Mouse (Mus musculus) heart, adult 2 months (tissue): Measurements from ENCODE around the gene Rwdd4a. TPM values are rescaled to one million over a fixed set of nuclear protein-coding genes. Genes with fewer than 3 reads are reported as not detected.

ENCODE experiments used
- DNase-seq, 2 experiments: peaks; one replicate each; pipeline ENCODE4 v3.0.0; 2021
- H3K27ac ChIP-seq: fragments of 200-600 bp; 2 replicates; pipeline ENCODE4 v1.8.1; 2022
- H3K27me3 ChIP-seq: fragments of 200-500 bp; 2 replicates; pipeline ENCODE4 v1.6.1; 2012; ENCODE audit warnings: mild to moderate bottlenecking, low read length, inconsistent platforms, mixed read lengths; ENCODE audit not compliant: control insufficient read depth, insufficient read depth
- H3K36me3 ChIP-seq: fragments of 200-500 bp; 2 replicates; pipeline ENCODE4 v1.6.1; 2012; ENCODE audit warnings: low read length, inconsistent platforms; ENCODE audit not compliant: control insufficient read depth, insufficient read depth
- H3K4me1 ChIP-seq: fragments of 200-500 bp; 2 replicates; pipeline ENCODE4 v1.6.1; 2011; ENCODE audit warnings: low read length; ENCODE audit not compliant: control insufficient read depth, insufficient read depth
- H3K4me3 ChIP-seq: fragments of 200-600 bp; 2 replicates; pipeline ENCODE4 v1.8.1; 2022
- H3K79me2 ChIP-seq: fragments of 200-500 bp; replicated peaks from 2 replicates; pipeline ENCODE4 v1.6.1; 2012; ENCODE audit warnings: mild to moderate bottlenecking, inconsistent platforms, low read length, moderate library complexity, mixed read lengths; ENCODE audit not compliant: control insufficient read depth, insufficient read depth
- H3K9ac ChIP-seq: fragments of 200-500 bp; 2 replicates; pipeline ENCODE4 v1.6.1; 2012; ENCODE audit warnings: low read depth, mild to moderate bottlenecking, control low read depth, inconsistent platforms, low read length, mixed read lengths
- CTCF ChIP-seq: fragments of 200-600 bp; IDR thresholded peaks from 2 replicates; pipeline ENCODE4 v1.8.1; 2022; ENCODE audit warnings: antibody characterized with exemption, mild to moderate bottlenecking, moderate library complexity
- EP300 ChIP-seq: fragments of 200-500 bp; IDR thresholded peaks from 2 replicates; pipeline ENCODE4 v1.6.1; 2011; ENCODE audit warnings: low read depth, low read length, control low read depth; ENCODE audit not compliant: insufficient read depth
- POLR2A ChIP-seq: fragments of 200-500 bp; IDR thresholded peaks from 2 replicates; pipeline ENCODE4 v1.6.1; 2011; ENCODE audit warnings: mild to moderate bottlenecking, low read depth, low read length, control low read depth; ENCODE audit not compliant: insufficient read depth
- WGBS: fragments of 180-500 bp; shearing (Covaris S2); methylation state at CpG from one replicate; pipeline ENCODE4 v1.1.7; 2018; 5-methylcytosine and 5-hydroxymethylcytosine counted together
- intact Hi-C: fragments of 180-260 bp; cut with DNase I; formaldehyde crosslinking; loops from one replicate; pipeline ENCODE4 v1.15.1; 2025
- polyA plus RNA-seq: library from polyadenylated mRNA; depleted of rRNA; stranded (reverse); fragments of >200 nt; gene quantifications from 2 replicates; pipeline ENCODE4 v1.2.3, GENCODE M21; 2012
- total RNA-seq, 2 experiments: library from RNA; stranded (reverse); gene quantifications; 2 replicates each; pipeline ENCODE4 v1.2.3; 2021

Rwdd4a gene
- total and polyA plus RNA-seq, 3 experiments, result 16.2 to 65.2 (median 60.7) TPM

DNA sequence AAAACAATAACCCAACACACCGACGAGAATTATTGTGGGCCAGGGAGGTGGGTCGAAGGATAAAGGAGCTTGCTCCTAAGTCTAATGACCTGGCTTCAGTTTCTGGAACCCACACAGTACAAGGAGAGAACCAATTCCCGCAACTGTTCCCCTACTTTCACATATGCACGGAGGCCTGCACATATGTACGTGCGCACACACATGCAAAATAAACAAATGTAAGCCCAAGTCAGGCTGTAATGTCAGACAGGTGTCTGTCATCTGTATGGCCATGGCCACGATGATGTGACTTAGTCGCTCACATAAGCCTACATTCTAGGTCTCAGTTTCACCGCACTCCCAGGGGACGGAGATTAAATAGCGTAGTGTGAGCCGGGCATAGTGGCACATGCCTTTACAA lies 30.9 kb upstream of the Rwdd4a start:
- WGBS, result 95% methylated on average over 13 of the region's 13 CpGs
- no peak overlapping the region for H3K9ac ChIP-seq
- no peaks in the 10 kb centered on the region for H3K4me1 ChIP-seq
- H3K36me3 ChIP-seq, result no peaks in the 10 kb centered on the region
- no peak overlapping the region for H3K4me3 ChIP-seq
- H3K27me3 ChIP-seq, result no peaks in the 10 kb centered on the region
- TF ChIP-seq EP300, result no peak
- no peak for TF ChIP-seq CTCF
- TF ChIP-seq POLR2A, result no peak
- intact Hi-C loops, result loop anchor here (10.0 kb wide), 1 partner anchor 488 kb away; no protein-coding TSS in a partner anchor
- H3K27ac ChIP-seq, result no peak overlapping the region
- DNase-seq, result no peak
- no peaks in the 10 kb centered on the region for H3K79me2 ChIP-seq

GRCm38 (mm10) chr8:47505431-47505830 lies 28.0 kb upstream of the Rwdd4a start:
- 88% methylated on average over 12 of the region's 12 CpGs for WGBS
- Histone ChIP-seq H3K27me3 (no peaks in the 10 kb centered on the region), H3K27ac (no peak overlapping the region), H3K4me3 (no peak overlapping the region), H3K36me3 (no peaks in the 10 kb centered on the region), H3K4me1 (no peaks in the 10 kb centered on the region), H3K9ac (no peak overlapping the region), H3K79me2 (no peaks in the 10 kb centered on the region)
- no peak for TF ChIP-seq CTCF
- no peak for TF ChIP-seq EP300
- no peak for DNase-seq
- intact Hi-C loops, result loop anchor here (10.0 kb wide), 1 partner anchor 491 kb away; no protein-coding TSS in a partner anchor

- no peak for TF ChIP-seq CTCF
- TF ChIP-seq POLR2A, result no peak
- no peak for TF ChIP-seq EP300
- Histone ChIP-seq H3K4me3 (no peak overlapping the region), H3K79me2 (no peaks in the 10 kb centered on the region), H3K27me3 (no peaks in the 10 kb centered on the region), H3K27ac (no peak overlapping the region), H3K9ac (no peak overlapping the region), H3K36me3 (no peaks in the 10 kb centered on the region; the same call in 1 of the 2 replicates), H3K4me1 (no peaks in the 10 kb centered on the region)
- intact Hi-C loops, result no loop called here
- WGBS, result 93% methylated on average over 9 of the region's 9 CpGs
- no peak for DNase-seq
Measured at GRCm38 (mm10) chr8:47510930-47511329, 22.5 kb upstream of the Rwdd4a start.

- Histone ChIP-seq H3K27me3 (no peaks in the 10 kb centered on the region), H3K79me2 (no peaks in the 10 kb centered on the region), H3K36me3 (no peaks in the 10 kb centered on the region; the same call in 1 of the 2 replicates), H3K27ac (no peak overlapping the region), H3K4me1 (no peaks in the 10 kb centered on the region), H3K4me3 (no peak overlapping the region), H3K9ac (no peak overlapping the region)
- no peak for TF ChIP-seq EP300
- intact Hi-C loops, result no loop called here
- WGBS, result 94% methylated on average over 15 of the region's 15 CpGs
- DNase-seq, result no peak
Measured at GRCm38 (mm10) chr8:47513601-47514000, 19.9 kb upstream of the Rwdd4a start.

GRCm38 (mm10) chr8:47528094-47528493 lies 5.4 kb upstream of the Rwdd4a start:
- Histone ChIP-seq H3K4me3 (no peak overlapping the region), H3K4me1 (no peaks in the 10 kb centered on the region), H3K27ac (no peak overlapping the region), H3K36me3 (peaks cover 5% of the 10 kb centered on the region), H3K27me3 (no peaks in the 10 kb centered on the region), H3K79me2 (no peaks in the 10 kb centered on the region), H3K9ac (no peak overlapping the region)
- no peak for DNase-seq
- intact Hi-C loops, result no loop called here
- 94% methylated on average over 1 of the region's 1 CpGs for WGBS
- TF ChIP-seq EP300 (no peak), POLR2A (no peak), CTCF (no peak)

- intact Hi-C loops, result no loop called here
- Histone ChIP-seq H3K27ac (no peak overlapping the region), H3K36me3 (no peaks in the 10 kb centered on the region; the same call in 1 of the 2 replicates), H3K4me1 (peaks cover 1% of the 10 kb centered on the region), H3K27me3 (no peaks in the 10 kb centered on the region), H3K79me2 (0 out of 2 replicates have a peak, but pooled peaks cover 2% of the 10 kb centered on the region), H3K9ac (no peak overlapping the region), H3K4me3 (no peak overlapping the region)
- TF ChIP-seq EP300 (no peak), POLR2A (no peak), CTCF (no peak)
- WGBS, result 92% methylated on average over 4 of the region's 4 CpGs
- DNase-seq, result no peak
Measured at GRCm38 (mm10) chr8:47538323-47538722, 4.9 kb downstream of the Rwdd4a start.
